Mouse (Mus musculus): ENCODE measurements at regions not wholly inside any gene's neighbourhood (a gene's known extent, or its start where the extent isn't known, plus 50 kb on each side); places are given as distances from the start of the nearest gene placed in this dataset.

GRCm38 (mm10) chr5:119378261-119378660 is 292.2 kb upstream of the Tbx3 start:
- TF ChIP-seq CTCF (IDR thresholded peaks at IDR 0.05; ENCODE audit: insufficient read depth, low read depth, low read length) (no peak), POLR2A (IDR thresholded peaks at IDR 0.05; ENCODE audit: insufficient read depth, low read depth, low read length) (no peak)
